Mouse (Mus musculus) spleen, postnatal 4 days (tissue): Measurements from ENCODE around the gene Ccr8.

Experiments used
- DNase-seq, 2 experiments: peaks; one replicate each; pipeline ENCODE4 v3.0.0; 2022; ENCODE audit warnings: low spot score in 2 of 2

The Ccr8 gene

DNA sequence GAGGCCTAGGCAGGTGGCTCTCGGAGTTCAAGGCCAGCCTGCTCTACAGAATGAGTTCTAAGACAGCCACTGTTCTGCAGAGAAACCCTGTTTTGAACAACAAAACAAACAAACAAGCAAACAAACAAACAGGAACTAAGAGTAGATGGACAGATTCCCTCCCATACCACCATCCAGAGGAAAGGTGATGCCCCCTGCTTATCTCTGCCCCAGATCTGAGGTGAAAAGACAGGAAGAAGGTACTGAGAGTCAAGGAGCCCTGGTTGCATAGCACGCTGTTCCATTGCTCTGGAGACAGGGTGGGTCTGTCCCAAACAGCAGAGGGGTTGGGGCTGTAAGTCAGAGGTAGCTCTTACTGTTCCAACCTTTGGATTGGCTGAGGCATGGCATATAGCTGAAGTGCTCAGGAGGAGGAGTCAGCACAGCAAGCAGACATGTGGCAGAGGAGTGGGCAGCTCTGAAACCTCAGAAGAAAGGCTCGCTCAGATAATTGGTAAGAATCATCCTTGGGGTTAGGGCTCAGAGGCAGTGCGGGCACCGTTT is at the start of gene Ccr8:
Gene Ccr8, plus strand, starts transcription at position 419 of the 543 bp plus-strand sequence.
- DNase-seq = no peak

GRCm38 (mm10) chr9:120043115-120043514 is 48.8 kb upstream of the Ccr8 start:
- DNase-seq = no peak

DNA sequence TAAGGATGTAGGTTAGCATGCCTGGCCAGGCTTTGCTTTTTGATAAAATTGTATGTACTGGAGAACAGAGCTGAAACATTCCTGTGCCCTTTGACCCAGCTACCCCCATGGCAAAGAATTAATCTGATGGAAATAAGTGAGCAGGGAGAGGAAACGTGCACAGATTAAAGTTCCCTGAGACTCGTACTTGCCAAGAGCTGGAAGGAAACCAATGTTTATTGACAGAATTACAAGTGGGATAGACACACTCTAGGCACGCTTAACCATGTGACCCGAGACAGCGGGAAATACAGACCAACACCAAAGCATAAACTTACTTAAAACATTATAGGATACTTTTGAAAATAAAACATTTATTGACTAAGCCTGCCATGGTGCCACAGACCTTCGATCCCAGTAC is 43.4 kb upstream of the Ccr8 start:
- no peak for DNase-seq

DNA sequence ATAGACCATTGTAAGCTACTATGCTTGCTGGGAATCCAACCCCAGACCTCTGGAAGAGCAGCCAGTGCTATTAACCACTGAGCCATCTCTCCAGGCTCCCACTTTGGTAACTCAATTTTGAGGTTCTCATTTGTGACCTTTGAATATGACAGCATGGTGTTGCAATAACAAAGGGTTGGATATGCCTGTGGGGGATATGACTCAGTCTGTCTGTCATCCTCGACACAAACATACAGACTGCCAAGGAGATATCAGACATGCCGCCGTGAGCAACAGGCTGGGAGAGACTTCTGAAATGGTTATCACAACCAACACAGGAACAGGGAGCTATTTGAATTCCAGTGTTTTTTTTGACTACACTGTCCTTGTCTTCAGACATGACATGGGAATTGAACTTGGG is 42.5 kb upstream of the Ccr8 start:
- no peak for DNase-seq

GRCm38 (mm10) chr9:120054545-120055277 is 37.2 kb upstream of the Ccr8 start:
- DNase-seq = peak in 1 of 2 experiments; percentile 19

GRCm38 (mm10) chr9:120056201-120056600 is 35.7 kb upstream of the Ccr8 start:
- no peak for DNase-seq

DNA sequence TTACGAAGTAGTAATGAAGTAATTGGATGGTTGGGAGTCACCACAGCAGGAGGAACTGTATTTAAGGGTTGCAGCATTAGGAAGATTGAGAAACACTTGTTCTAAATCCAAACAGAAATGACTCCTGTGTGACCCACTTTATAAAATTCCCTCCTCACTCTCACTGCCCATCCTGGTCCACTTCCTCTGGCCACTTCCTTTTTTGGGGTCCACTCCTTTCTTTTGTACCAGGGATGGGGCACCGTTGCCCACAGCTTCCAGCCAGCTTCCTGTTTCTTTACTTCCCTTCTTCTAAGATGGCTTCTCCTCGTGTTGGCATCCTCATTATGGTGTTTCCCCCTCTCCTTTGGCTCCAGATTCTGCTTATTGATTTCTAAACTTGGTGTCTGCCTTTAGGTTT is 33.2 kb upstream of the Ccr8 start:
- no peak for DNase-seq

GRCm38 (mm10) chr9:120064317-120064716 is 27.6 kb upstream of the Ccr8 start:
- no peak for DNase-seq

- DNase-seq = no peak
Observed at GRCm38 (mm10) chr9:120067609-120068008, 24.3 kb upstream of the Ccr8 start.

- no peak for DNase-seq
Observed at GRCm38 (mm10) chr9:120068047-120068446, 23.9 kb upstream of the Ccr8 start.

DNA sequence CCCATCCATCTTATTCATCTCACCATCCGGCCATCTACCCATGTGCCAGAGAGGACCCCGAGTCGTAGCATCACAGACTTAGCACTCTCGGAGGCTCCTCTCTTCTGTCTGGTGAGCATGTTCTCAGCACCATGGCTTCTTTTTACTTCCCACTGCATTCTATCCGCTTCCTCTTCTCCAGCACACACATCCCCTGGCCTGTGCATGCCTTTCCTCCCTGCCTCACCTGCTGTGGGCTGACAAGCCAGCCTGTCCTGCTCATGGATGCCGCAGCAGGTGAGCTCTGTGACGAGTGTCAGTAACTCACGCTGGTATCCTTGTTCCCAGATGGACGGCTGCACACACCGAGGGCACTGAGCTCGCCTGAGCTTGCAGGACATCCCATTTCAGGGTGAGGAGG is 22.1 kb upstream of the Ccr8 start, which contains the start of gene Cx3cr1:
Gene Cx3cr1, minus strand, starts transcription at position 101 of the 400 bp plus-strand sequence.
- no peak for DNase-seq

DNA sequence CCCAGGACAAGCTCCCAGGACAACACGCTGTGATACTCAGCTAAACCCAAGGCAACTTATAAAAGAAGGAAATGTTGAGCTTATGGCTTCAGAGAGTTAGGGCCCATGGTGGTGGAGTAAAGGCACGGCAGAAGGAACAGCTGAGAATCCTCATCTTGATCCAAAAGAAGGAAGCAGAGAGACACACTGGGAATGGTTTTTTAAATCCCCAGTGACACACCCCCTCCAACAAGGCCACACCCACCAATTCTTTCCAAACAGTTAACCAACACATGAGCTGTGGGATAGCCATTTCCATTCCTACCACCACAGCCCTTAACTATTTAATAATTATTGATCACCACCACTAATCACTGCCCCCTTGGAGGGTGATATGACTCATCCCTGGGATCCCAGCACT is 20.7 kb upstream of the Ccr8 start:
- DNase-seq = no peak

DNA sequence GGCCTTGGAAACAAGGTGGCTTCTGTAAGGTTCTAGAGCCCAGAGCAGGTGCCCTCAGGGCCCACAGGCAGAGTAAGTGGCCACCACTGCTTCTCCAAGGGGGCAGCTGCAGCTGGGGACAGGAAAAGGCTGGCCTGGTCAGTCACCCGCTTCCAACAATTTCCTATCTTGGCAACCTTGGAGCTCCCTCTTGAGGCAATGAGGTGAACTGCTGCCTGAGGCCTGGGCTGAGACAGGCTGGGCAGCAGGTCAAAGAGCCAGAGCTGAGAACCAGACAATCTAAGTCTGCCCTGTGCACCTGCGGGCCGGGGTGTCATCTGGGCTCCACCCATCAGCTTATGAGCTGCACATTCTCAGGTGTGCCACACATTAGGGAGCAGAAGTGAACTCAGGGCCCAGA is 18.7 kb upstream of the Ccr8 start:
- DNase-seq = peak; percentile 69 to 88

GRCm38 (mm10) chr9:120074516-120074915 is 17.4 kb upstream of the Ccr8 start:
- DNase-seq = no peak

DNA sequence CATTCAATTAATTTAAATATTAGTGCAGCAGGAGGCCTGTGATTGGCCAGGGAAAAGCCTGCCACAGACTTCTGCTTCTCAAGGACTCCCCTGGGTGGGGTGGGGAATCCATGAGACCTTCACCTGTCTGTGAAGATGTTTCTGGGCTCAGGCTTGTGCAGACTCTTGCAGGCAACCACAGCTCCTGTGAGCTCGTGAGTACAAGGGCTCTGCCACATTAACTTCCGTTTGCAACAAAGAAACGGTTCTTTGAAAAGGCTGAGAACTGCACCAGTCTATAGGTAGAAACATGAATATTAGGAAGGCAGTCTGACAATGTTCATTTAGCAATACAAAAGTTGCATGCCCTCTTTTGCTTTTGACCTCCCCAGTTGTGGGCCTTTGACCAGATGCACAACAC is 13.7 kb upstream of the Ccr8 start:
- no peak for DNase-seq

DNA sequence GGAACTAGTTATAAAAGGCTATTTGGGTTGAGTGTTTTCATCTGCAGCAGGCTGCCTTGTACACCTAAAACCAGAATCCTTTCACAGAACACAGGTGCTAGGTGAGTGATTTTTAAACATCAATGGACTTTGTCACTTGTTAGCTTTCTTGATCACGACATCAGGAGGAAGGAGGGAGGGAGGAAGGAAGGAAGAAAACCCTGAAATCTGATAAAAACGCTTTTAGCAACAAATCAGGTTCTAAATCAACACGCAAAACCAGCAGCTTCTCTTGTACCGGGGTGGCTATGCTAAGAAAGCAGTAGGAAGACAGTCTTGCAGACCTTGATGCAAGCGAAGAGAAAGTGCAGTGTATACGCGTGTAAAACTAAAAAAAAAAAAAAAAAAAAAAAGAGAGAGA is 12.0 kb upstream of the Ccr8 start:
- DNase-seq = no peak

- DNase-seq = no peak
Observed at GRCm38 (mm10) chr9:120080546-120081108, 11.3 kb upstream of the Ccr8 start.

GRCm38 (mm10) chr9:120081247-120081646 is 10.7 kb upstream of the Ccr8 start:
- no peak for DNase-seq

GRCm38 (mm10) chr9:120081967-120082366 is 9.9 kb upstream of the Ccr8 start:
- no peak for DNase-seq

DNA sequence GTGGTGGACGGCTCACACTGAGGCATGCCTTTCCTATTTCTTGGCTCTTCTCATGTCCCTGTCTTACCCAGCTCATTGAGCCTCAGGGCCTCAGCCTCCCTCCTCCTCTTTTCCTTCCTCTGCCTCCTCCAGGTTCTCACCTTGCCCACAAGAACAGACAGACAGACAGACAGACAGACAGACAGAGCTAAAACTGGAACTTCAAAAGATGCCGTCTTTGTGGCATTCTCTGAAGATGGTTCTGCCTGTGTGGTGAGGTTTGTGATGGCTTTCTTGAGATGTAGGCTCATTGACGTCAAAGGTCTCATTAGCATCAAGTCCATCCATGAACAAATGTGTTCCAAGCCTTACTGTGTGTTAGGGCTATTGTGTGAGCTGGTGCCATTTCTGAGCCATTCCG is 9.2 kb upstream of the Ccr8 start:
- no peak for DNase-seq

- no peak for DNase-seq
Observed at GRCm38 (mm10) chr9:120083158-120083894, 8.6 kb upstream of the Ccr8 start.

GRCm38 (mm10) chr9:120084406-120084805 is 7.5 kb upstream of the Ccr8 start:
- no peak for DNase-seq

- no peak for DNase-seq
Observed at GRCm38 (mm10) chr9:120089125-120089524, 2.8 kb upstream of the Ccr8 start.
